Mouse (Mus musculus): Measurements from ENCODE around the gene Dapk2.
A peak's percentile ranks its signal among the peaks of the same experiment; 100 is the strongest.

Gene Dapk2

GRCm38 (mm10) chr9:66157958-66158830 is at the start of gene Dapk2:
Dapk2 (plus strand) TSS chr9:66158223.
- DNase-seq (ENCODE audit: low spot score): peak; percentile 82

- no peak for DNase-seq (ENCODE audit: low spot score)
Measured at GRCm38 (mm10) chr9:66109574-66109973, 48.4 kb upstream of the Dapk2 start.

DNA sequence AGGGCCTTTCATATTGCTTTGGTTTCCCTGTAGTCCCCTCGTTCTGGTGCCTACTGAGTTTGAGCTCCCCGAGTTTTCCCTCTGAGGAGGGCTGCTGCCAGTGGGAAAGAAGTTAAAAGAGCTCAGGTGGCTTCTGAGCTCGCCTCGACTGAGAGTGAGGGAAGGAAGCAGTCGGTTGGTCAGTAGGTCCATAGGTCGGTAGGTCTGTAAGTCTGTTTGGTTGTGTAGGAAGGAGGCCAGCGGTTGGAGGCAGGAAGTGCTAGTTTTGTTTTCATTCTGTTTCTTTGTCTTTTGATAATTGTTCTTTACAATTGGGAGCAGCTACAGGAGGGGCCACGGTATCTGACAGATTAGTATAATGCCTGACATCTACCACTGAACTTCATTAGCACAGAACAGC is 47.9 kb upstream of the Dapk2 start:
- no peak for DNase-seq (ENCODE audit: low spot score)

- no peak for DNase-seq (ENCODE audit: low spot score)
Measured at GRCm38 (mm10) chr9:66110611-66111379, 47.2 kb upstream of the Dapk2 start.

GRCm38 (mm10) chr9:66114341-66114740 is 43.7 kb upstream of the Dapk2 start:
- no peak for DNase-seq (ENCODE audit: low spot score)

DNA sequence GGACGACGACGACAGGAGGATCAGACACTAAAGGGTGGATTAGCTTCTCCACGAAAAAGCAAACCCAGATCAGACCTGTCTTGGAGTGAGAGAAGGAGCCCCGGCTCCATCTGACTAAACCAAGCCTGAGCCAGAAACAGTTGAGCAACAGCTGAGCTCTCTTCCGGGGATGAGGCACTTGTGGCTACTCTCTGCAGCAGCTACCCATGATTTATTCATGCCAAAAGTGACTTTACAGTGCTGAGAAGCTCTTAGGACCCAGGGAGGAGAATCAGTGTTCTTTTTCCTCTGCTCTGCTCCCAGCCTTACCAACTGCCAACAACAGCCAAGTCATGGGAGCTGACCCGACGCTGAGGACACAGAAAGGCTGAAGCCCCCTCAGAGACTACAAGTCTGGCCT is 41.1 kb upstream of the Dapk2 start:
- no peak for DNase-seq (ENCODE audit: low spot score)

DNA sequence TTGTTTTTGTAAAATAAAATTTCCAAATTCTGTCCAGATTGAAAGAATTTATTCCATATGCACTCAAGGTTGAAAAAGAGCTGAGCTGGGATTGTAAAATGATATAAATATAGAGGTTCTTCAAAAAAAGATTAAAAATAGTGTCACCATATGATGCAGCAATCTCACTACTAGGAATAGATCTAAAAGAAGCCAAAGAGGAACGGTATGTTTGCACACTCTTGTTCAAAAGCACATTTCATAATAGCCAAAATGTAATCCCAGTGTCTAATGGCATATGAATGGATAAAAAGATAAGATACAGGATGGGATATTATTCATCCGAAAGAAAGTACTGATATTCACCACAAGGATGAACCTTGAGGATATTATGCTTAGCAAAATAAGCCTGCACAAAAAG is 38.5 kb upstream of the Dapk2 start:
- no peak for DNase-seq (ENCODE audit: low spot score)

DNA sequence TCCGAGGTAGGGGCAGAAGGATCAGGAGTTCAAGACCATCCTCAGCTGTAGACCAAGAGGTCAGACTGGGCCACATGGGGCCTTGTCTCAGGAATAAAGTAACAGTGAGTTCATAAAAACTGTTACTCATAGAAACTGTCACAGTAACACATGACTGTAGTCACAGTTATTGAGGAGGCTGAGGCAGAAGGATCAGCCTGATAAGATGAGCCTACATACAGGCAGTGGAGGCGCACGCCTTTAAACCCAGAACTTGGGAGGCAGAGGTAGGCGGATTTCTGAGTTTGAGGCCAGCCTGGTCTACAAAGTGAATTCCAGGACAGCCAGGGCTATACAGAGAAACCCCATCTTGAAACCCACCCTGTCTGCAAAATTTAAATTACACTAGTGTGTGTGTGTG is 37.9 kb upstream of the Dapk2 start:
- no peak for DNase-seq (ENCODE audit: low spot score)

DNA sequence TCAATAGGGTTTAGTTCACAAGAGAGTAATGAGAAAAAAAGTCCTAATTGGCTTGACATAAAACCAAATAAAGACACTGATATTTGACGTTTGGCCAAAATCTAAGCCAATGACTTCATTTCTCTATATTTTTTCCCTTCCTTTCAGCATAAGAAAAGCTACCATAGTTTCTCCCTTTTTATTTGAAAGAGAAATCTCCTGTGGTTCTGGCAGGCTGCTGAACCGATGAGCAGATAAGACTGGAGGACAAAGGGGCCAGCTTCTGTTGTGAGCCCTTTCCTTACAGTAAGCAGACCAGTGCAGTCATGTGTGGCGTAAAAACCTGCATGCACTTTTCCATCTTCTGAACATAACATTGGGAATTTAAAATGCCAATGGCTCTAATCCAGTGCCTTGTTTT is 37.1 kb upstream of the Dapk2 start:
- peak; percentile 33 for DNase-seq (ENCODE audit: low spot score)

DNA sequence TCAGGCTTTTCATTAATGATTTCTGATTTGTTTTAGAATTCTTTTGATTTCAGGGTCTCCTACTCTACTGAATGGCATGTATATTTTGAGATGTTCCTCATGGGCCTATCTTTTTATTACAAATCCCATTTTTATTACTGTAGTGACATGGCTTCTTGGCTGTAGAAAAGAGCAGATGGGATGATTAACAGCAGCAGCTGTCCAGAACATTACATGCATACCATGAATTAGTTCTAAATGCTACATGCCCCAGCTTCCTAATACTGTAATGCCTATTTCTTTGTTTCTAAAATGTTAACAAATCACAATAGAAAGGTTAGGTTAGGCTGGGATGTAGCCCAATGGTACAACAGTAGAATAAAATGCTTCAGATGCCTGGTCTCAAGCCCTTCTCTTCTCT is 36.6 kb upstream of the Dapk2 start:
- no peak for DNase-seq (ENCODE audit: low spot score)

GRCm38 (mm10) chr9:66123648-66124047 is 34.4 kb upstream of the Dapk2 start:
- no peak for DNase-seq (ENCODE audit: low spot score)

DNA sequence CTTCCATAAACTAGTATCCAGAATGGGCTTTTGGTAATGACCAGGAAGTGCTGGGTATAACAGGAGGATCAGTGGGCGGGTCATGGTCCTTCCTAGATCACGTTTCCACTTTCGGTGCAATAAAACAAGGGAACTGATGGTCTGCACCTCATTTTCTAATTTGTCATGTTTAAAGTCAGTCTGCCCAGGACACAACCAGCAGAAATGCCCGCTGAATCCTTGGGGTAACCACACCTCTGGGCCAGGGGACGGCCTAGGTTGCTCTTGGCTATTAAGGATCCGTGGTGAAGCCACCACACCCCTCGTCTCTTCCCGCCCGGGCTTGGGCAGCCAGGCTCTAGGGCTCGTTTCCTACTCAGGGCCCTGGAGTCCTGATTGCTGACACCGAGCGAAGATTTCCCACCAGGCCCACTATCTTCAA is 33.9 kb upstream of the Dapk2 start:
- DNase-seq (ENCODE audit: low spot score): peak; percentile 48

DNA sequence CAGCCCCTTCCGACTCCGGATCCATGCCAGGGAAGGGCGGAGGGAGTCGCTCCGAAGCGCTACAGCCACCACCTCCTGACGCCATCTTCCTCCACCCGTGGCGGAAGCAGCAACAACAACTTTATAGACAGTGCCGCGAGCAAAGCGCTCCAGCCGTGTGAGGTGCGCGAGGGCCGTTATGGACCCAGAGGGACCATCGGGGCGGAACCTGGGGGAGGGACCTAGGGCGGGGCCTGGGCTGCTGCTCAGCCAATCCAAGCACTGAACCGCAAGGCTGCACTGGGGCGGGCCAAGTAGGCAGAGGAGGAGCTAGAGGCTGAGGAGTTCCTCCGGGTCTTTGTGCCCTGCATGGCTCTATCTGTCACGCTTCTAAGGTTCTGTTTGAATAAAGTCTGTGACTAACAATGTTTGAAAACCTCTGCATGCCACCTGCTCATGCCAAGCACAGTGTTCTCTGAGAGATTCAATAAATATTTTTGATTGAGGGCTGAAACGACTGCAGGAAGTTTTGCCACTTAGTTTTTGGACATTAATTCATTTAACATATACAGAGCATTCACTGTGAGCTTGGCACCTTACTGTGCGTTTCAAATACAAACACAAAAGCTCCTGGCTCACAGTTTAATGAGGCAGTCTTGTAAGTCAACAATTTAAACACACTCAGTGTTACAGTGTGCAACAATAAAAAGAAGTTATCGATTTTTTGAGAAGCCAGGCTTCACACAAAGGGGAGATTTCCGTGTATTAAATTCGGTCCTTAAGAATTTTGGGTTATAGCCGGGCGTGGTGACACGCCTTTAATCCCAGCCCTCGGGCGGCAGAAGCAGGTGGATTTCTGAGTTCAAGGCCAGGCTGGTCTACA is 33.1 kb upstream of the Dapk2 start:
- peak; percentile 97 for DNase-seq (ENCODE audit: low spot score)

GRCm38 (mm10) chr9:66125543-66126455 is 32.2 kb upstream of the Dapk2 start:
- DNase-seq (ENCODE audit: low spot score): peak; percentile 25

- peak; percentile 96 for DNase-seq (ENCODE audit: low spot score)
Measured at GRCm38 (mm10) chr9:66126456-66127192, 31.4 kb upstream of the Dapk2 start, which contains the start of the genes Snx1 and Ciao2a. Snx1 (minus strand) TSS chr9:66126587. Ciao2a (plus strand) TSS chr9:66126611.

DNA sequence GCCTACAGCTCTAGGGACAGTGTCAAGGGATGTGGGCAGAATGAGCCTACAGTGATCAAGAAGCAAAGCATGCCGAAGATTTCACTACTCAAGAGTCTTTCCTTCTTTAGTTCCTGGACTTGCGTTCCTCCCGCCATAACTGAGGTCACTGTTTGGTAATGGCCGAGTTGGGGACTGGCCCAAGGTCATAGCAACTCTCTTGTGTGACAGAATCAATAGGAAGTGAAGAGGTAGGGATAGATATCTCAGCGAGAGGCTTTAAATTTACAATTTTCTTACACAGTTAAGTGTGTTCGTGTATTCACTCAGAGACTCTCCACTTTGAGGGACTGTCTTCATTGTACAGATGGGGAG is 30.9 kb upstream of the Dapk2 start:
- DNase-seq (ENCODE audit: low spot score): no peak

DNA sequence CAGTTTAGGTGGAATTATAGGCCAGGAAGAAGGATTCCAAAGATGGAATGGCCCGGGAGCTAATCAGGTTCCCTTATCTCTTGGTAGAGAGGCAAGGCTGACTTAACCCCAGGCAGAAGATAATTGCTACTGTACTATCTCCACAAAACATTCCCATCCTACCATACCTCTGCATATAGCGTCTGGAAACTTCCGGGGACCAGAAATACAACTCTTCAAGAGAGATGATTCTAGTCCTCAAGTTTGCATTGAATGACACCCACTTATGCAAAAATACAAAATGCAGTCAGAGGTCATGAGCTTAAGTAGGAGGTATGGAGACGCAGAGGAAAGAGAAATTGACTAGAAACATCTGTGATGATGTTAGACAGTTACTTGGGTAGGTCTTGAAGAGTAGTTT is 30.1 kb upstream of the Dapk2 start:
- no peak for DNase-seq (ENCODE audit: low spot score)

GRCm38 (mm10) chr9:66131466-66131865 is 26.6 kb upstream of the Dapk2 start:
- DNase-seq (ENCODE audit: low spot score): no peak

DNA sequence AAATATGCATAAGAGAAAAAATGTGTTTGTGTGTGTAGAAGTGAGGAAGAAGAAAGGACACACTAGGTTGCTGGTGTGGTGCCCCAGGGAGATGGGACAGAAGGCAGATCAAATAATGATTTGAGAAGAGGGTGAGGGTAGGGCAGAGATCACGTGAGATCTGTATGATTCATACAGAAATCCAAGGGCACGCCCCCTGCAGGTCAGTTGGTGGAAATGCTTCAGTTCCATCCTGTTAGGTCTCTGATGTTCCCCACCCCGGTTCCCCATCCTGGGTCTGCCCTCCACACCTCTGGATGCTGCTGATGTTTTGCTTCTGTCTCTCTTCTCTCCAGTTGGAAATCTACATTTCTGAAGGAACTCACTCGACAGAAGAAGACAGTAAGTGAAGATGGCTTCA is 22.1 kb upstream of the Dapk2 start:
- peak; percentile 18 for DNase-seq (ENCODE audit: low spot score)

DNA sequence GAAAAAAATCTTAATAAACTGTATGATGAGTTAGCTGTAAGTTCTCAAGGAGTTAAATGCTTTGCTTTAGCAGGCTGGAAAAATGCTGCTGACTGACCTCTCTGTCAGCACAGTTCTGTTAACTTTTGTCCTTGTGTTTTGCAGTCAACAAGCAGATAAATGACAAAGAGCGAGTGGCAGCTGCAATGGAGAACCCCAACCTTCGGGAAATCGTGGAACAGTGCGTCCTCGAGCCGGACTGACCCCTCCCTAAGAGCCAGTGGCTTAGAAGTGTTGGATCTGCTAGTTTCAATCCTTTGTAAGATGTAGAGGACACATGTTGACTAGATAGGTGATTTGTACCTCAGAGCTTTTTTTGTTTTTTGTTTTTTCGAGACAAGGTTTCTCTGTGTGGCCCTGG is 19.8 kb upstream of the Dapk2 start:
- DNase-seq (ENCODE audit: low spot score): no peak

Measured in MN1 (cell line).